Mouse (Mus musculus): Measurements from ENCODE around the gene Rnf123.
A peak's percentile ranks its signal among the peaks of the same experiment; 100 is the strongest.

Gene Rnf123

GRCm38 (mm10) chr9:108062142-108062541 is 21.0 kb downstream of the Rnf123 start:
- no peak for DNase-seq (ENCODE audit: extremely low spot score)

- no peak for DNase-seq (ENCODE audit: extremely low spot score)
Observed at GRCm38 (mm10) chr9:108058291-108058690, 24.9 kb downstream of the Rnf123 start.

GRCm38 (mm10) chr9:108057262-108057562 is 25.9 kb downstream of the Rnf123 start:
- DNase-seq (ENCODE audit: extremely low spot score): no peak

- no peak for DNase-seq (ENCODE audit: extremely low spot score)
Observed at GRCm38 (mm10) chr9:108056361-108057261, 26.5 kb downstream of the Rnf123 start.

GRCm38 (mm10) chr9:108055661-108056237 is 27.4 kb downstream of the Rnf123 start:
- no peak for DNase-seq (ENCODE audit: extremely low spot score)

GRCm38 (mm10) chr9:108055061-108055460 is 28.1 kb downstream of the Rnf123 start:
- no peak for DNase-seq (ENCODE audit: extremely low spot score)

- no peak for DNase-seq (ENCODE audit: extremely low spot score)
Observed at GRCm38 (mm10) chr9:108054331-108055040, 28.7 kb downstream of the Rnf123 start.

- DNase-seq (ENCODE audit: extremely low spot score): no peak
Observed at GRCm38 (mm10) chr9:108053665-108054225, 29.4 kb downstream of the Rnf123 start.

- DNase-seq (ENCODE audit: extremely low spot score): peak; percentile 93
Observed at GRCm38 (mm10) chr9:108052885-108053664, 30.1 kb downstream of the Rnf123 start, which contains the start of gene Amigo3. Gene Amigo3 (plus strand): TSS chr9:108053159.

- no peak for DNase-seq (ENCODE audit: extremely low spot score)
Observed at GRCm38 (mm10) chr9:108052411-108052810, 30.7 kb downstream of the Rnf123 start.

- DNase-seq (ENCODE audit: extremely low spot score): no peak
Observed at GRCm38 (mm10) chr9:108051931-108052220, 31.3 kb downstream of the Rnf123 start.

- DNase-seq (ENCODE audit: extremely low spot score): no peak
Observed at GRCm38 (mm10) chr9:108051184-108051930, 31.8 kb downstream of the Rnf123 start.

- no peak for DNase-seq (ENCODE audit: extremely low spot score)
Observed at GRCm38 (mm10) chr9:108049561-108050251, 33.4 kb downstream of the Rnf123 start.

GRCm38 (mm10) chr9:108049016-108049455 is 34.1 kb downstream of the Rnf123 start, which contains the start of gene Gmppb:
Gene Gmppb (plus strand): TSS chr9:108049242.
- DNase-seq (ENCODE audit: extremely low spot score): peak; percentile 94

GRCm38 (mm10) chr9:108048566-108048955 is 34.6 kb downstream of the Rnf123 start:
- no peak for DNase-seq (ENCODE audit: extremely low spot score)

- no peak for DNase-seq (ENCODE audit: extremely low spot score)
Observed at GRCm38 (mm10) chr9:108047601-108048565, 35.3 kb downstream of the Rnf123 start.

GRCm38 (mm10) chr9:108046582-108046981 is 36.6 kb downstream of the Rnf123 start:
- DNase-seq (ENCODE audit: extremely low spot score): no peak

GRCm38 (mm10) chr9:108044751-108045492 is 38.2 kb downstream of the Rnf123 start:
- no peak for DNase-seq (ENCODE audit: extremely low spot score)
